Mouse (Mus musculus) retina, embryonic 14.5 days (tissue): Measurements from ENCODE around the gene Tfdp2.

ENCODE experiments used
- DNase-seq: peaks from one replicate; pipeline ENCODE4 v3.0.0-alpha.2; 2015; ENCODE audit warnings: low spot score

The Tfdp2 gene

GRCm38 (mm10) chr9:96371075-96371474, 175.0 kb downstream of the Tfdp2 start:
- DNase-seq: no peak
